Mouse (Mus musculus) megakaryocyte, embryonic 14.5 days (primary cell): Measurements from ENCODE around the gene Cyb5b.

ENCODE experiments used
- FLI1 ChIP-seq: IDR thresholded peaks from 2 replicates; pipeline ENCODE4 v1.6.1; 2012; ENCODE audit warnings: low read length, inconsistent platforms, mixed read lengths
- GATA1 ChIP-seq: IDR thresholded peaks from 3 replicates; pipeline ENCODE4 v1.6.1; 2012; ENCODE audit warnings: mixed read lengths, low read length, inconsistent platforms, borderline replicate concordance

DNA sequence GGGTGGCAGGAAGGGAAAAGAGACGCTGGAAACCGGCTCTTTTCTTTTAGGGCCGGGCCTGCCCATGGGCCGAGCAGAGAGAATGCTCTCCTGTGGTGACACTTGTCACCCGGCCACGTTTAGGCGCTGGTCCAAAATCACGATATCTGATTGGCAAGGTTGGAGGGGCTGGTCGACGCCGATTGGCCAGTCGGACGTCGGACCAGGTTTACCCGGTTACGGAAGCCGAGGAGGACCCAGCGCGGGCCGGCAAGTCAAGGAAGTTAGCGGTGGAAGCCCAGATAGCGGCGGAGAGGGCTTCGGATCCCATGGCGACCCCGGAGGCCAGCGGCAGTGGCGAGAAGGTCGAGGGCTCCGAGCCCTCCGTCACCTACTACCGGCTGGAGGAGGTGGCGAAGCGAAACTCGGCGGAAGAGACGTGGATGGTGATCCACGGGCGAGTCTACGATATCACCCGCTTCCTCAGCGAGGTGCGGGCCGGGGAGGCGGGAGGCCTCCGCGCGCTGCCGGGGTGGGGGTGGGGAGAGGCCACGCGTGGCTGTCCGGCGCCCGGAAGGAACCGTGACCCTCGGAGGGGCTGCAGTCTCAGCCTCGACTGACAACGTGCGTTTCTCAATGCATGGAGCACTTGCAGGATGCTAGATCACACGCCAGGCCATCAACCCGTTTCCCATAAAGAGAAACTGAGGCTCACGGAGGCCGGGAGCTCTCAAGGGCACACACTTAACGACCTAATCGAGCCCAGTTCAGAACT is at the start of gene Cyb5b:
- TF ChIP-seq FLI1 (no peak), GATA1 (no peak)
